Mouse (Mus musculus) erythroid progenitor cell, adult 5-6 weeks (primary cell): ENCODE results near the gene Tm7sf3. TPM values are rescaled to one million over a fixed set of nuclear protein-coding genes. Genes with fewer than 3 reads are reported as not detected.

Experiments
- ATAC-seq: replicated peaks from 2 replicates; pipeline ENCODE4 v1.8.0; 2016; ENCODE audit warnings: moderate number of reproducible peaks, mild to moderate bottlenecking, moderate TSS enrichment, inconsistent platforms; ENCODE audit not compliant: poor library complexity, low FRiP score, severe bottlenecking
- total RNA-seq, 2 experiments: library from RNA; stranded (forward) in 1 of 2; stranded (reverse) in 1 of 2; fragments of 150-400 nt in 1 of 2; fragments of 186-747, 209-891 nt in 1 of 2; gene quantifications; 2 replicates each; pipeline versions ENCODE4 v1.2.3 to v1.2.4; 2015 to 2017; ENCODE audit warnings: low replicate concordance in 2 of 2

Tm7sf3 gene
- total RNA-seq, 2 experiments from 2014 or later = 47.8 to 67.5 TPM

- peak; percentile 81 for ATAC-seq
Observed at GRCm38 (mm10) chr6:146662679-146663078, 20.1 kb upstream of the Tm7sf3 start.

- ATAC-seq = no peak
Observed at GRCm38 (mm10) chr6:146661655-146662054, 19.0 kb upstream of the Tm7sf3 start.

GRCm38 (mm10) chr6:146660591-146660990 lies 18.0 kb upstream of the Tm7sf3 start:
- no peak for ATAC-seq

- 0 out of 2 replicates have a peak, but pooled peaks have one; percentile 57 for ATAC-seq
Observed at GRCm38 (mm10) chr6:146653197-146653596, 10.6 kb upstream of the Tm7sf3 start.

GRCm38 (mm10) chr6:146651431-146651830 lies 8.8 kb upstream of the Tm7sf3 start:
- no peak for ATAC-seq

GRCm38 (mm10) chr6:146650013-146650412 lies 7.4 kb upstream of the Tm7sf3 start:
- no peak for ATAC-seq

- peak; percentile 49; the same call in 1 of the 2 replicates for ATAC-seq
Observed at GRCm38 (mm10) chr6:146643184-146643570, 553 bp upstream of the Tm7sf3 start.

GRCm38 (mm10) chr6:146641621-146642210 lies 908 bp downstream of the Tm7sf3 start:
- ATAC-seq = peak; percentile 20

GRCm38 (mm10) chr6:146640991-146641390 lies 1.6 kb downstream of the Tm7sf3 start:
- ATAC-seq = no peak

- no peak for ATAC-seq
Observed at GRCm38 (mm10) chr6:146640068-146640965, 2.3 kb downstream of the Tm7sf3 start.

- no peak for ATAC-seq
Observed at GRCm38 (mm10) chr6:146636482-146636881, 6.1 kb downstream of the Tm7sf3 start.

- no peak for ATAC-seq
Observed at GRCm38 (mm10) chr6:146634759-146635606, 7.6 kb downstream of the Tm7sf3 start.

GRCm38 (mm10) chr6:146634015-146634722 lies 8.5 kb downstream of the Tm7sf3 start:
- ATAC-seq = peak; percentile 22; the same call in 1 of the 2 replicates

- peak; percentile 41; the same call in 1 of the 2 replicates for ATAC-seq
Observed at GRCm38 (mm10) chr6:146633629-146634014, 9.0 kb downstream of the Tm7sf3 start.

GRCm38 (mm10) chr6:146633097-146633496 lies 9.5 kb downstream of the Tm7sf3 start:
- ATAC-seq = no peak

- no peak for ATAC-seq
Observed at GRCm38 (mm10) chr6:146632403-146632802, 10.2 kb downstream of the Tm7sf3 start.

- ATAC-seq = no peak
Observed at GRCm38 (mm10) chr6:146631847-146632246, 10.8 kb downstream of the Tm7sf3 start.

GRCm38 (mm10) chr6:146630961-146631360 lies 11.7 kb downstream of the Tm7sf3 start:
- ATAC-seq = no peak
